Mouse (Mus musculus) frontal cortex, adult (tissue): ENCODE measurements around the gene A430005L14Rik.
A peak's percentile ranks its signal among the peaks of the same experiment; 100 is the strongest.

Experiments used
- ATAC-seq: cut with Nextera tagmentation; 2 replicates; pipeline ENCODE4 v1.9.2; 2017; ENCODE audit warnings: mild to moderate bottlenecking, moderate library complexity, mixed read lengths; ENCODE audit not compliant: low TSS enrichment

A430005L14Rik gene

GRCm38 (mm10) chr4:153974431-153975291 is 17.6 kb downstream of the A430005L14Rik start, which contains the start of the genes Dffb and Cep104:
Dffb (minus strand) TSS chr4:153975126.
Cep104 (plus strand) TSS chr4:153975194.
- peak; percentile 94 for ATAC-seq

- ATAC-seq = peak; percentile 34; the same call in 1 of the 2 replicates
Observed at GRCm38 (mm10) chr4:153975292-153975662, 18.2 kb downstream of the A430005L14Rik start.

DNA sequence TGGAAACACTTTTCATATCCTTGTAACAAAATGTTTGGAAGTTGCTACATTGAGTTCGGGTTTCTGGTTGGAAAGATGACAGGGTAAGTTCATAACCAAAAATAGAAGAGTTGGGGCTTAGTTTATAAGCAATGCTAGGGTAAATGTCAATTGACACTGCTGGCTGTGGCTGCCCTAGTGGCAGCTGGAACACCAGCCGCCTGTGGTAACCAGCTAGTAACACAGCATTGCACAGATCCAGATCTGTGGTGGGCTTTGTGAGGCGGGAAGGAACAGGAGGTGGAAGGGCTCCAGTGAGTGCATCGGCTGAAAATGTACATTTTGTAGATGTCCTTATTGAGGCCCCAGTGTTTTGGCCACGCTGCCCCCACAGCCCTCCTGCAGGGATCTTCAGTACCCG is 18.7 kb downstream of the A430005L14Rik start:
- ATAC-seq = no peak

GRCm38 (mm10) chr4:153979243-153979642 is 22.2 kb downstream of the A430005L14Rik start:
- ATAC-seq = no peak

DNA sequence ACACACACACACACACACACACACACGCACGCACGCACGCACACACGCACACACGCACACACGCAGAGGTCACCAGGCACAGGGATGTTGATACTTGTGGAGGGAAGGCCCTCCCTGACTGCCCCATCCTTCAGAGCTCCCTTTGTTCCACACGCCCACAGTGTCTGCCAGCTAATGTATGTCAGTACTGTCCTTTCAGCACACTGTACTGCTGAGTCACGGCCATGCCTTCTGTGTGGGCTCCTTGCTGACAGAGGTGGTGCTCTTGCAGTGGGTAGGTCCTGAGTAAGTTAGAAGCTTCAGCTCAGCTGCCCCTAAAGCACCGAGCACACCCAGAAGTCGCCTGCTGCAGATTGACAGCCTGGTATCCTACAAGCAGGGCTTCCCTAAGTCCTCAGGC is 23.4 kb downstream of the A430005L14Rik start:
- peak; percentile 80; the same call in 1 of the 2 replicates for ATAC-seq

DNA sequence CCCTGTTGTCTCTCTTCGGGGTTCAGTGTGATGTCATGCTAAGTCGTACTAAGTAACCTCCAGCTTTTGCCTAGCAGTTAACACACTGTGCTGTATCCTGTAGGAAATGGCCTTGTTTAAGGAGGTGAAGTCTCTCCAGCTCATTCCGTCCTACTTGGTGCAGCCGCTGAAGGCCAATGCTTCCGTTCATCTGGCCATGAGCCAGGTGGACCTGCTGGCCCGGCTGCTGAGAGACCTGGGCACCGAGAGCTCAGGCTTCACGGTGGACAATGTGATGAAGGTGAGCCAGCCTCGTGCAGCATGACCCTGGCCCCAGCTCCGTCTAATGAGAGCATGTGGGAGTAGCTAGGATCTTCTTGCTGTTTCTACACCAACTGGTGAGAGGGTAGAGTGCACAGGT is 35.7 kb downstream of the A430005L14Rik start:
- ATAC-seq = no peak

GRCm38 (mm10) chr4:153993505-153993904 is 36.5 kb downstream of the A430005L14Rik start:
- no peak for ATAC-seq

- 0 out of 2 replicates have a peak, but pooled peaks have one; percentile 48 for ATAC-seq
Observed at GRCm38 (mm10) chr4:154005488-154005887, 48.5 kb downstream of the A430005L14Rik start.

- ATAC-seq = no peak
Observed at GRCm38 (mm10) chr4:154006264-154006663, 49.2 kb downstream of the A430005L14Rik start.

GRCm38 (mm10) chr4:154007759-154008158 is 50.7 kb downstream of the A430005L14Rik start:
- no peak for ATAC-seq

DNA sequence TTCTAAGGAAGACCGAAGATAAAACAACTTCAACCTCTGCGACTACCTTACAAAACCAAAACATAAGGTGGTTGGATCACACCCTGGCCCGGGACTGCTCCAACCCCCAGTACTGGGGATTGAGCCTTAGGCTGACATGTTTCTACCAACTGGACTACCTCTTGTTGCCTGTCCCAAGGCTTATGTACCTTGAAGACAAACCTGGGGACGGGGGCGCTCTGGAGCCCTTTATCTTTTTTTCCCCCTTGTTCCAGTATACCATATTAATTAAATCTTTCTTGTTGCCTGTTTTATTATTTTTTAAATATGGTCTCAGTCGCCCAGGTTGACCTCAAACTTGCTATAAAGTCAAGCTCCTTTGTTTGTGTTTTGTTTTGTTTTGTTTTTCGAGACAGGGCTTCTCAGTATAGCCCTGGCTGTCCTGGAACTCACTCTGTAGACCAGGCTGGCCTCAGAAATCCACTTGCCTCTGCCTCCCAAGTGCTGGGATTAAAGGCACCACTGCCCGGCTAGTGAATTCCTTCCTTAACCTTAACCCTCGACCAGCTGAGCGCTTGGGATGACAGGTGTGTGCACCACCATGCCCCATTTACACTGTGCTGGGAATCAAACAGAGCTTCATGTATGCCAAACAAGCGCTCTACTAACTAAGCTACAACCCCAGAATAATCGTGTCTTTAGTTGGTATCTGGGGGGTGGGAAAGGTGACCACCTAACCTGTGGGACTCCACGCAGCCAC is 54.0 kb downstream of the A430005L14Rik start:
- ATAC-seq = peak; percentile 18; the same call in 1 of the 2 replicates
